Mouse (Mus musculus) cerebellum, adult (tissue): Measurements from ENCODE around the gene Crtap.

Experiments
- ATAC-seq: cut with Nextera tagmentation; 2 replicates; pipeline ENCODE4 v1.9.2; 2017; ENCODE audit warnings: mild to moderate bottlenecking, moderate library complexity, mixed read lengths; ENCODE audit not compliant: insufficient number of reproducible peaks, low FRiP score, low TSS enrichment

Gene Crtap

GRCm38 (mm10) chr9:114389905-114390748 lies at the start of gene Crtap:
TSS of gene Crtap (minus strand) at chr9:114390675.
- ATAC-seq = peak; percentile 46; the same call in 1 of the 2 replicates

- no peak for ATAC-seq
Measured at GRCm38 (mm10) chr9:114435668-114436067, 45.2 kb upstream of the Crtap start.

- no peak for ATAC-seq
Measured at GRCm38 (mm10) chr9:114428103-114428834, 37.8 kb upstream of the Crtap start.

DNA sequence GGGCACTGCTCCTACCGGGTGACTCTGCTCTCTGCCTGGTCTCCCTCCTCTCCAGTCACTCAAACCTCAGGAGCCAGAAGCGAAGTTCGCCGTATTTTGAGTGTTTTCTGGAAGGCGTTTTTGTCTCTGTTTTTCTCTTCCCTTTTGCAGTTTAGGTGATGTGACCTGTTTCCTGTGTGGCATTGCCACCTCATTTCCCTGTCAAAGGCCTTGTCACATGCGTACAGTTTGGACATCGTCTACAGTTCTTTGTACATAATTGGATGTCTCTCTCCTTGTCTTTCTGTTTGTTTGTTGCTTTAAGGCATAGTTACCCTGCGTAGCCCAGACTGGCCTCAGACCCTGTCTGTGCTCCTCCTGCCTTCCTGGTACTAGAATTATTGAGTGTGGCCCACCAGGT lies 37.0 kb upstream of the Crtap start:
- ATAC-seq = no peak

- no peak for ATAC-seq
Measured at GRCm38 (mm10) chr9:114426201-114426600, 35.7 kb upstream of the Crtap start.

- ATAC-seq = no peak
Measured at GRCm38 (mm10) chr9:114425576-114425975, 35.1 kb upstream of the Crtap start.

GRCm38 (mm10) chr9:114421797-114422196 lies 31.3 kb upstream of the Crtap start:
- ATAC-seq = no peak

DNA sequence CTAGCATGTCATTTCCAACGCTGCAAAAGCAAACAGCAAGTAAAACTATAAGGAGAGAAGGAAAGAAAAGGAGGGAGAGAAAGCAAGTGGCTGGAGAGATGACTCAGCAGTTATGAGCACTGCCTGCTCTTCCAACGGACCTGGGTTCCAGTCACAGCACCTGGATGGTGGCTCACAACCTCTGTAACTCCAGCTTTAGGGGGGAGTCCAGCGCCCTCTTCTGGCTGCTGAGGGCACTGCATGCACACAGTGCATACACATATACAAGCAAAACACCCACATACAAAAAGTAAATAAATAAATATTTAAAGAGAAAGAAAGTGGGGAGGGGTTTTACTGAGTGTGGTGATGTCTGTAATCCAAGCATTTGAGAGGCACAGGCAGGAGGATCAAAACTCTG lies 30.6 kb upstream of the Crtap start:
- no peak for ATAC-seq

- ATAC-seq = no peak
Measured at GRCm38 (mm10) chr9:114420443-114420842, 30.0 kb upstream of the Crtap start.

DNA sequence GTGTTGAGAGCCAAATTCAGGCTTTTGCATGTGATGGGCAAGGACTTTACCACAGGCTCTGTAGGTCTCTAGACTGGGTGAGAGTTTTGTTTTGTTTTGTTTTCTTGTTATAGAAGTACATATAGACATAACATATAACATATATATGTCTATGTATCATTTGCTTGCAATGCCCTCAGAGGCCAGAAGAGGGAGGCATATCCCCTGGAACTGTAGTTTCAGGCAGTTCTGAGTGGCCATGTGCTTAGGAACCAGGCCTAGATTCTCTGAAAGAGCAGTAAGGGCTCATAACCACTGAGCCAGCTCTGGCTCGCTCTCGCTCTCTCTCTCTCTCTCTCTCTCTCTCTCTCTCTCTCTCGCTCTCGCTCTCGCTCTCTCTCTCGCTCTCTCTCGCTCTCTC lies 27.7 kb upstream of the Crtap start:
- no peak for ATAC-seq

DNA sequence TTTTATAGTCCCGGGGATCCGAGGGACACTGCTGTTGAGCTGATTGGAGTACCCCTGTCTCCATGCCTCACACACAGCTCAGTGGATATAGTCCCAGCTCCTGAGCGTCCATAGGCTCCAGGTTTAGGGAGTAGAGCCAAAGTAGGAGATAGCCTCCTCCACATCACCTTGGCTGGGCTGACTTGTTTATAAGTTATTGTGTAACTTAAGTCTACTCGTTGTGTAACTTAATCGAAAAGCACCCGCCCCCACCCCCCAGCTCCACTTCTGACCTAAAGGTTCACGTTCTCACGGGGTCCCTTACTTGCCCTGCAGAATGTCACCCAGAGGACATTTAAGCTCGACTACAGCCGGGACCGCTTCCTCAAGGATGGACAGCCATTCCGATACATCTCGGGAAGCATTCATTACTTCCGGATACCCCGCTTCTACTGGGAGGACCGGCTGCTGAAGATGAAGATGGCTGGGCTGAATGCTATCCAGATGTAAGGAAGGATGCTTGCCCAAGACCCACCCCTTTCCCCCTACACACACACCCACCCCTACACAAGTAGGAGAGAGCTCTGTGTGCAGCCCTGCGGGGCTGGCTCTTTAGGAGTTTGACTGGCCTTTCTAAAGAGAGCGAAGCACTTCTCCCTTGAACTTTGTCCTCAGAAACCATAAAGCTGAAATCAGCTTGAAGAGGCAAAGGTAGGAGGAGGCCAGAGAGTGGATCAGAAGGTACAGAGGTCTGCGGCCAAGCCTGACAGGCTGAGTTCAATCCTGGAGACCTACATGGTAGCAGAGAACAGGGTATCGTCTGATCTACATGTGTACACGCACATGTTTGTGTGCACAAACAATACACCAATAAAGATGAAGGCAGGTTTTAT lies 26.4 kb upstream of the Crtap start:
- ATAC-seq = no peak

- ATAC-seq = no peak
Measured at GRCm38 (mm10) chr9:114415701-114416100, 25.2 kb upstream of the Crtap start.

- ATAC-seq = no peak
Measured at GRCm38 (mm10) chr9:114413866-114414265, 23.4 kb upstream of the Crtap start.

DNA sequence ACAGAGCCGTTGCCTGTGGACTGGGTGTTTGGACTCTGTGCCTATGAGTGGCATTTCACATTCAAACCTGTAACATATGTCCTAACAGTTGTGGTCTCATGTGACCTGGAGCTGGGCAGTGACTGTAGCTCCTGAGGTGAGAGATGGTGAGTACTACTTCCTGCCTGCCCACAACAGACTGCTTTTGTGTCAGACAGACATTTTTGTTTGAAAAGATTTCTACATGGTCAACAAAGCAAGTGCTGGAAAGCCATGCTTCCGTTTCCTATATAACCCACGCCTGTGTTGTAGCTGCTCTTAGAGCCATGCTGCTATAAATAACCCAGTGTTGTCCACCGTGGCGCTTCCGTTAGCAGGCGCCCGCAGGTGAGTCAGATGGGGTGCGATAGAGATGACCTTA lies 21.9 kb upstream of the Crtap start:
- no peak for ATAC-seq

DNA sequence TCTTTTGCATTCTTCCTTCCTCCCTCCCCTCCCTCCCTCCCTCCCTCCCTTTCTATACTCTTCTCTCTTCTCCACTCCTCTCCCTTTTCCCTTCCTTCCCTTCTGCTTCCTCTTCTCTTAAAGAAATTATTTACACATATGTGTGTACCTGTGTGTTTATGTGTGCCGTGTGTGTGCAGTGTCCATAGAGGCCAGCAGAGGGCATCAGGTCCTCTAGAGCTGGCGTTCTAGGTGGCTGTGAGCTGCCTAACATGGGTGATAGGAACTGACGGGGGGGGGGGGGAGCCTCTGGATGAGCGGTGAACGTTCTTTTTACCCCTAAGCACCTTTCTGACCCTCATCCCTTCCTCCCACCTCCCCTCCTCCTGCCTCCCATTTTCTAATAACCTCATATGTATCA lies 20.8 kb upstream of the Crtap start:
- ATAC-seq = no peak

DNA sequence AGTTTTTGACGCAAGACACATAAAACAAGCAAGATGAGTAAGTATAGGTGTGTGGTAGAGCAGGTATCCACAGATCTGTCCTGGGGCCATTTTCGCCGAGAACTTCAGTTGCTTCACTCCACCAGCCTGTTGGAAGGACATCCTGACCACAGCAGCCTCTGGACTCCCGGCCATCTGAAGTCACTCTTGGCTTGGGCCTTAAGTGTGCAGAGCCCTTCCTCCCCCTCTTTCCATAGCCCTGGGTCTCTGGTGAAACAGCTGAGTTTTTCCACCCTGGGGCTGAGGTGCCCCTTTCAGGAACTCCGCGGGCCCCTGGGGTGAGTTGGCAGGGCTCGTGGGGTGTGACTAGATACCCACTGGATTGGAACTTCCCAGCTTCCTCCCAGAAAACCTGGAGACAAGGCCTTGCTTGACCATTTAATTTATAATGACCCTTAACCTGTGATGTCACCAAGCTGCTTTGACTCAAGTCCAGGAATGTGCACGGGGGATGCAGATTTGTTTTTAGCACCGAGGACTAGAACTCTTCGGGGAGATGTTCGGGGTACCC lies 19.9 kb upstream of the Crtap start:
- ATAC-seq = no peak

GRCm38 (mm10) chr9:114407676-114408075 lies 17.2 kb upstream of the Crtap start:
- ATAC-seq = no peak

- ATAC-seq = peak; percentile 11; the same call in 1 of the 2 replicates
Measured at GRCm38 (mm10) chr9:114401685-114402080, 11.2 kb upstream of the Crtap start.

DNA sequence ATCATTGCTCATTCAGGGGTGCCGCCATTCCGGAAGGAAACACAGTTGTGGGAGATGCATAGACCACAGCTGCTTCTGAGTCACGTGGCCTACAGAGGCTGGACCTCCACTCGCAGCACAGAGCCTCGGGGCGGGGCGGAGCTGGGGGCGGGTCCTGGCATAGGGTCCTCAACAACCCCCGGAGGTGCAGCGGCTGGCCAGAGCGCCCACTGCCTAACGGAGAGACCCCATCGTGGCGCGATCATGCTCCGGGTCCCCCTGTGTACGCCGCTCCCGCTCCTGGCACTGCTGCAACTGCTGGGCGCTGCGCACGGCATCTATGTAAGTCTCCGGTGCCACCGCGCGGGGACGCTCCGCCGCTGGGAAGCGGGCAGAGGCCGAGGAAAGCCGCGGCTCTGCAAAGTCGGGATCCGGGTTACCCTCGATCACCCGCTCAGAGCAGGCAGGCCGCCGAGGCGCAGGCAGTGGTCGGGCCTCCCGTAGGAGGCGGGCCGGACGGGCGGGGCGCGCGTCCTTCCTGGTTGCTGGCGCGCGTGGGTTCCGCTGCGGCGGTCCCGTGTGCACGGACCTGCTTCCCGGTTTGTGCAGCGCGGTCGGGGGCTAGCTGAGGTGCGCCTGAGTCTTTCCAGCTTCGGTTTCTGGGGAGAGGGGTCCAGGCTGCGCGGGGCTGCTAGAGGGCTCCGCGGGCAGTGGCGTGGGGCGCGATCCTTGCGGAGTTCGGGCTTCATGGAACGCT lies 10.6 kb upstream of the Crtap start, which contains the start of the genes Glb1 and Tmppe:
Glb1 (plus strand) TSS at position 128 of the 736 bp plus-strand sequence.
Tmppe (plus strand) TSS at position 157 of the 736 bp plus-strand sequence.
- peak; percentile 86 for ATAC-seq

DNA sequence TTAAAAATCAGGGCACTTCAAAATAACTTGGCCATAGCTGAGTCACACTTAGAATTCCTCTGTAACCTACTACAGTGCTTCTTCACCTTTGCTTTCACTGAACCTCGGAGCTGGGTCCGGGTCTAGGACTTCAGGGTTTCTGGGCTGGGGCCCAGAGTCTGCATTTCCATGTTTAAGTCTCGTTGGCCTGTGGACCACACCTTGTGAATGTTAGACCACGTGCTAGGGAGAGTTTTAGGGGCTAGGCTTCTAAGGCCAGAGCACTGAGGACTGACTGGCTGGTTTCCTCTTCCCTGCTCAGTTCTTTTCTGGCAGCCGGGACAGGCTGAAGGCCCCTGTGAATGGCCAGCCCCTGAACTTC lies 10.1 kb upstream of the Crtap start:
- no peak for ATAC-seq
